Mouse (Mus musculus) CH12F3 (cell line): Measurements from ENCODE around the gene Ulk1.

Experiments
- in situ Hi-C: fragments of 300-500 bp; cut with MboI; formaldehyde crosslinking; loops from 2 replicates; pipeline ENCODE4 v1.14.3; 2020; ENCODE audit warnings: low sequenced_read_pairs

Gene Ulk1

GRCm38 (mm10) chr5:110770031-110770445 lies 39.9 kb downstream of the Ulk1 start:
- in situ Hi-C loops = no loop called here

GRCm38 (mm10) chr5:110769272-110769671 lies 40.6 kb downstream of the Ulk1 start:
- in situ Hi-C loops = no loop called here

- in situ Hi-C loops = no loop called here
Observed at GRCm38 (mm10) chr5:110763890-110764289, 46.0 kb downstream of the Ulk1 start.

GRCm38 (mm10) chr5:110745021-110745420 lies 64.9 kb downstream of the Ulk1 start:
- in situ Hi-C loops = no loop called here

- in situ Hi-C loops = no loop called here
Observed at GRCm38 (mm10) chr5:110739496-110740275, 70.2 kb downstream of the Ulk1 start.

- in situ Hi-C loops = no loop called here
Observed at GRCm38 (mm10) chr5:110735606-110736005, 74.3 kb downstream of the Ulk1 start.
